Mouse (Mus musculus) cortical plate, adult 2 months (tissue): Measurements from ENCODE around the gene Smim8. TPM values are rescaled to one million over a fixed set of nuclear protein-coding genes. Genes with fewer than 3 reads are reported as not detected.

Source experiments
- H3K27ac ChIP-seq: fragments of 200-500 bp; 2 replicates; pipeline ENCODE4 v1.5.1; 2012; ENCODE audit warnings: low read length, control low read depth, inconsistent platforms; ENCODE audit not compliant: insufficient read depth
- H3K4me1 ChIP-seq: fragments of 200-500 bp; 2 replicates; pipeline ENCODE4 v1.6.1; 2011; ENCODE audit warnings: low read length; ENCODE audit not compliant: control insufficient read depth, insufficient read depth
- H3K4me3 ChIP-seq: fragments of 200-500 bp; 2 replicates; pipeline ENCODE4 v1.5.1; 2011; ENCODE audit warnings: mild to moderate bottlenecking, low read length, control low read depth; ENCODE audit not compliant: insufficient read depth
- CTCF ChIP-seq: fragments of 200-500 bp; IDR thresholded peaks from 2 replicates; pipeline ENCODE4 v1.5.1; 2011; ENCODE audit warnings: mild to moderate bottlenecking, control low read depth, low read length; ENCODE audit not compliant: insufficient read depth; ENCODE audit errors: extremely low read depth
- POLR2A ChIP-seq: fragments of 200-500 bp; IDR thresholded peaks from 2 replicates; pipeline ENCODE4 v1.6.1; 2011; ENCODE audit warnings: mild to moderate bottlenecking, low read length, control low read depth; ENCODE audit not compliant: insufficient read depth; ENCODE audit errors: extremely low read depth
- polyA plus RNA-seq: library from polyadenylated mRNA; depleted of rRNA; stranded (reverse); fragments of >200 nt; gene quantifications from 2 replicates; pipeline ENCODE4 v1.2.3, GENCODE M21; 2012; rRNA removed

Gene Smim8
- polyA plus RNA-seq, 1 experiment = 30.9 TPM

GRCm38 (mm10) chr4:34723186-34723585 is 55.0 kb downstream of the Smim8 start:
- H3K27ac ChIP-seq = no peak overlapping the region

GRCm38 (mm10) chr4:34720127-34720895 is 57.9 kb downstream of the Smim8 start:
- Histone ChIP-seq H3K4me1 (no peaks in the 10 kb centered on the region), H3K27ac (no peak overlapping the region), H3K4me3 (no peak overlapping the region)
- no peak for TF ChIP-seq CTCF
- TF ChIP-seq POLR2A = no peak

More at GRCm38 (mm10) chr4:34723186-34723585, 55.0 kb downstream of the Smim8 start:
- TF ChIP-seq POLR2A = no peak
- no peak for TF ChIP-seq CTCF
- Histone ChIP-seq H3K4me3 (no peak overlapping the region), H3K4me1 (no peaks in the 10 kb centered on the region)

GRCm38 (mm10) chr4:34719421-34719820 is 58.8 kb downstream of the Smim8 start:
- no peaks in the 10 kb centered on the region for H3K4me1 ChIP-seq
- TF ChIP-seq POLR2A (no peak), CTCF (no peak)

More at GRCm38 (mm10) chr4:34719421-34719820, 58.8 kb downstream of the Smim8 start:
- Histone ChIP-seq H3K4me3 (no peak overlapping the region), H3K27ac (no peak overlapping the region)

Other genes starting within 250 kb of the Smim8 start
- gene Akirin2, start 227.5 kb downstream of the Smim8 start, polyA plus RNA-seq = 75.1 and 75.8 TPM in 2 replicates
- 32.8 and 34.8 TPM in 2 replicates for gene Orc3, start 163.5 kb downstream of the Smim8 start, polyA plus RNA-seq
- gene Rars2, start 163.5 kb downstream of the Smim8 start, polyA plus RNA-seq = 25.7 and 27.4 TPM in 2 replicates
- gene Slc35a1, start 91.0 kb downstream of the Smim8 start, polyA plus RNA-seq = 17.3 and 19.1 TPM in 2 replicates
- 2.0 and 2.1 TPM in 2 replicates for gene Cfap206, start 48.2 kb downstream of the Smim8 start, polyA plus RNA-seq
- gene Gm136, start 22.2 kb downstream of the Smim8 start, polyA plus RNA-seq = 0.09 TPM in 1 of 2 replicates, not detected in the other
- gene Zfp292, start 104.5 kb upstream of the Smim8 start, polyA plus RNA-seq = 7.3 and 8.0 TPM in 2 replicates
- not detected in 2 replicates for gene Cga, start 115.4 kb upstream of the Smim8 start, polyA plus RNA-seq